Mouse (Mus musculus): ENCODE measurements around the gene Dkkl1. TPM values are rescaled to one million over a fixed set of nuclear protein-coding genes. Genes with fewer than 3 reads are reported as not detected.

The Dkkl1 gene
- polyA plus RNA-seq, 1 experiment from 2014 or later = 2.2 TPM

- Histone ChIP-seq H3K4me2 (ENCODE audit: low read length) (no peak overlapping the region), H3K27me3 (replicated peaks; ENCODE audit: control insufficient read depth, insufficient read depth, low read length) (peaks cover 20% of the 10 kb centered on the region), H3K36me3 (ENCODE audit: control insufficient read depth, insufficient read depth) (no peaks in the 10 kb centered on the region; the same call in 1 of the 2 replicates), H3K9me3 (ENCODE audit: control insufficient read depth, low read length) (no peaks in the 10 kb centered on the region), H3K9ac (replicated peaks; ENCODE audit: low read depth, low read length) (no peak overlapping the region), H3K4me1 (replicated peaks; ENCODE audit: control insufficient read depth, insufficient read depth, low read length) (peaks cover 24% of the 10 kb centered on the region), H3K4me3 (replicated peaks; ENCODE audit: low read length) (no peak overlapping the region), H3K27ac (ENCODE audit: low read length) (no peak overlapping the region)
- WGBS = 83% methylated on average over 3 of the region's 3 CpGs
- no peak for ATAC-seq
Measured at GRCm38 (mm10) chr7:45160866-45161265, 51.1 kb downstream of the Dkkl1 start.

GRCm38 (mm10) chr7:45160316-45160800, 51.6 kb downstream of the Dkkl1 start:
- WGBS = 96% methylated on average over 6 of the region's 6 CpGs
- no peak overlapping the region for H3K9ac ChIP-seq (replicated peaks; ENCODE audit: low read depth, low read length)
- H3K9me3 ChIP-seq (ENCODE audit: control insufficient read depth, low read length) = no peaks in the 10 kb centered on the region
- H3K4me3 ChIP-seq (replicated peaks; ENCODE audit: low read length) = no peak overlapping the region
- H3K27me3 ChIP-seq (replicated peaks; ENCODE audit: control insufficient read depth, insufficient read depth, low read length) = peaks cover 15% of the 10 kb centered on the region
- no peak overlapping the region for H3K27ac ChIP-seq (ENCODE audit: low read length)
- no peak overlapping the region for H3K4me2 ChIP-seq (ENCODE audit: low read length)
- ATAC-seq = no peak
- peaks cover 24% of the 10 kb centered on the region for H3K4me1 ChIP-seq (replicated peaks; ENCODE audit: control insufficient read depth, insufficient read depth, low read length)
- H3K36me3 ChIP-seq (ENCODE audit: control insufficient read depth, insufficient read depth) = no peaks in the 10 kb centered on the region; the same call in 1 of the 2 replicates

- no peak overlapping the region for H3K27ac ChIP-seq (ENCODE audit: low read length)
- no peak overlapping the region for H3K4me2 ChIP-seq (ENCODE audit: low read length)
- no peak overlapping the region for H3K4me3 ChIP-seq (replicated peaks; ENCODE audit: low read length)
- peaks cover 3% of the 10 kb centered on the region; the same call in 1 of the 2 replicates for H3K27me3 ChIP-seq (replicated peaks; ENCODE audit: control insufficient read depth, insufficient read depth, low read length)
- ATAC-seq = no peak
- 97% methylated on average over 6 of the region's 6 CpGs for WGBS
- H3K9ac ChIP-seq (replicated peaks; ENCODE audit: low read depth, low read length) = no peak overlapping the region
- H3K36me3 ChIP-seq (ENCODE audit: control insufficient read depth, insufficient read depth) = no peaks in the 10 kb centered on the region; the same call in 1 of the 2 replicates
- no peaks in the 10 kb centered on the region for H3K9me3 ChIP-seq (ENCODE audit: control insufficient read depth, low read length)
- peaks cover 20% of the 10 kb centered on the region for H3K4me1 ChIP-seq (replicated peaks; ENCODE audit: control insufficient read depth, insufficient read depth, low read length)
Measured at GRCm38 (mm10) chr7:45158991-45159390, 53.0 kb downstream of the Dkkl1 start.

Small RNAs within 50 kb of the gene (microRNA-seq; reads per million reads assigned to microRNA genes)
- not detected for gene Mir7055

Other genes with a start within 250 kb of the Dkkl1 start
- gene Cpt1c, start 237.3 kb downstream of the Dkkl1 start, polyA plus RNA-seq (2015; fragmentation: Nextera tagmentation; extraction: Ambion mirVana) = 49.1 and 63.9 TPM in 2 replicates
- 646 and 707 TPM in 2 replicates for gene Prmt1, start 225.6 kb downstream of the Dkkl1 start, polyA plus RNA-seq (2015; fragmentation: Nextera tagmentation; extraction: Ambion mirVana)
- gene Irf3, start 214.5 kb downstream of the Dkkl1 start, polyA plus RNA-seq (2015; fragmentation: Nextera tagmentation; extraction: Ambion mirVana) = 56.2 and 60.6 TPM in 2 replicates
- gene Bcl2l12, start 213.4 kb downstream of the Dkkl1 start, polyA plus RNA-seq (2015; fragmentation: Nextera tagmentation; extraction: Ambion mirVana) = 15.3 and 16.0 TPM in 2 replicates
- gene Scaf1, start 195.8 kb downstream of the Dkkl1 start, polyA plus RNA-seq (2015; fragmentation: Nextera tagmentation; extraction: Ambion mirVana) = 42.1 and 44.3 TPM in 2 replicates
- gene Rras, start 194.2 kb downstream of the Dkkl1 start, polyA plus RNA-seq (2015; fragmentation: Nextera tagmentation; extraction: Ambion mirVana) = 10.1 and 12.0 TPM in 2 replicates
- 15.2 and 17.3 TPM in 2 replicates for gene Prr12, start 159.3 kb downstream of the Dkkl1 start, polyA plus RNA-seq (2015; fragmentation: Nextera tagmentation; extraction: Ambion mirVana)
- gene Nosip, start 149.7 kb downstream of the Dkkl1 start, polyA plus RNA-seq (2015; fragmentation: Nextera tagmentation; extraction: Ambion mirVana) = 60.8 and 65.7 TPM in 2 replicates
- gene Prrg2, start 149.5 kb downstream of the Dkkl1 start, polyA plus RNA-seq (2015; fragmentation: Nextera tagmentation; extraction: Ambion mirVana) = 13.3 and 13.6 TPM in 2 replicates
- 50.8 and 66.2 TPM in 2 replicates for gene Rcn3, start 119.9 kb downstream of the Dkkl1 start, polyA plus RNA-seq (2015; fragmentation: Nextera tagmentation; extraction: Ambion mirVana)
- gene Fcgrt, start 108.3 kb downstream of the Dkkl1 start, polyA plus RNA-seq (2015; fragmentation: Nextera tagmentation; extraction: Ambion mirVana) = 17.7 and 24.4 TPM in 2 replicates
- gene Rps11, start 87.7 kb downstream of the Dkkl1 start, polyA plus RNA-seq (2015; fragmentation: Nextera tagmentation; extraction: Ambion mirVana) = 860 and 958 TPM in 2 replicates
- 722 and 741 TPM in 2 replicates for gene Rpl13a, start 83.4 kb downstream of the Dkkl1 start, polyA plus RNA-seq (2015; fragmentation: Nextera tagmentation; extraction: Ambion mirVana)
- not detected in 2 replicates for gene Gm45713, start 75.9 kb downstream of the Dkkl1 start, polyA plus RNA-seq (2015; fragmentation: Nextera tagmentation; extraction: Ambion mirVana)
- 1.1 and 1.4 TPM in 2 replicates for gene Flt3l, start 75.7 kb downstream of the Dkkl1 start, polyA plus RNA-seq (2015; fragmentation: Nextera tagmentation; extraction: Ambion mirVana)
- gene Pih1d1, start 57.8 kb downstream of the Dkkl1 start, polyA plus RNA-seq (2015; fragmentation: Nextera tagmentation; extraction: Ambion mirVana) = 84.2 and 90.2 TPM in 2 replicates
- gene Aldh16a1, start 57.6 kb downstream of the Dkkl1 start, polyA plus RNA-seq (2015; fragmentation: Nextera tagmentation; extraction: Ambion mirVana) = 19.3 and 20.9 TPM in 2 replicates
- 20.1 and 22.8 TPM in 2 replicates for gene Slc17a7, start 48.2 kb downstream of the Dkkl1 start, polyA plus RNA-seq (2015; fragmentation: Nextera tagmentation; extraction: Ambion mirVana)
- 0.51 TPM in 1 of 2 replicates, not detected in the other for gene Gfy, start 32.6 kb downstream of the Dkkl1 start, polyA plus RNA-seq (2015; fragmentation: Nextera tagmentation; extraction: Ambion mirVana)
- gene Pth2, start 31.2 kb downstream of the Dkkl1 start, polyA plus RNA-seq (2015; fragmentation: Nextera tagmentation; extraction: Ambion mirVana) = 0.63 TPM in 1 of 2 replicates, not detected in the other
- gene Ccdc155, start 7.3 kb downstream of the Dkkl1 start, polyA plus RNA-seq (2015; fragmentation: Nextera tagmentation; extraction: Ambion mirVana) = 0.58 and 0.95 TPM in 2 replicates
- gene Tead2, start 3.6 kb upstream of the Dkkl1 start, polyA plus RNA-seq (2015; fragmentation: Nextera tagmentation; extraction: Ambion mirVana) = 73.1 and 79.5 TPM in 2 replicates
- 1.5 and 1.6 TPM in 2 replicates for gene Cd37, start 27.0 kb upstream of the Dkkl1 start, polyA plus RNA-seq (2015; fragmentation: Nextera tagmentation; extraction: Ambion mirVana)
- 0.30 and 0.47 TPM in 2 replicates for gene Slc6a16, start 28.9 kb upstream of the Dkkl1 start, polyA plus RNA-seq (2015; fragmentation: Nextera tagmentation; extraction: Ambion mirVana)
- gene Slc6a21, start 65.4 kb upstream of the Dkkl1 start, polyA plus RNA-seq (2015; fragmentation: Nextera tagmentation; extraction: Ambion mirVana) = not detected in 2 replicates
- 8.2 and 10.1 TPM in 2 replicates for gene Trpm4, start 121.6 kb upstream of the Dkkl1 start, polyA plus RNA-seq (2015; fragmentation: Nextera tagmentation; extraction: Ambion mirVana)
- gene Hrc, start 123.1 kb upstream of the Dkkl1 start, polyA plus RNA-seq (2015; fragmentation: Nextera tagmentation; extraction: Ambion mirVana) = 0.60 TPM in 1 of 2 replicates, not detected in the other
- 16.1 and 19.7 TPM in 2 replicates for gene Ppfia3, start 154.9 kb upstream of the Dkkl1 start, polyA plus RNA-seq (2015; fragmentation: Nextera tagmentation; extraction: Ambion mirVana)
- 6.1 and 18.5 TPM in 2 replicates for gene Lin7b, start 158.4 kb upstream of the Dkkl1 start, polyA plus RNA-seq (2015; fragmentation: Nextera tagmentation; extraction: Ambion mirVana)
- gene Snrnp70, start 183.6 kb upstream of the Dkkl1 start, polyA plus RNA-seq (2015; fragmentation: Nextera tagmentation; extraction: Ambion mirVana) = 206 and 215 TPM in 2 replicates
- not detected in 2 replicates for gene Kcna7, start 193.5 kb upstream of the Dkkl1 start, polyA plus RNA-seq (2015; fragmentation: Nextera tagmentation; extraction: Ambion mirVana)
- 0.10 TPM in 1 of 2 replicates, not detected in the other for gene Ntf5, start 201.5 kb upstream of the Dkkl1 start, polyA plus RNA-seq (2015; fragmentation: Nextera tagmentation; extraction: Ambion mirVana)
- gene Lhb, start 208.7 kb upstream of the Dkkl1 start, polyA plus RNA-seq (2015; fragmentation: Nextera tagmentation; extraction: Ambion mirVana) = 0.44 and 0.65 TPM in 2 replicates
- 19.9 and 21.6 TPM in 2 replicates for gene Gys1, start 222.7 kb upstream of the Dkkl1 start, polyA plus RNA-seq (2015; fragmentation: Nextera tagmentation; extraction: Ambion mirVana)
- 137 and 147 TPM in 2 replicates for gene Ruvbl2, start 225.9 kb upstream of the Dkkl1 start, polyA plus RNA-seq (2015; fragmentation: Nextera tagmentation; extraction: Ambion mirVana)
- gene Ftl1, start 247.7 kb upstream of the Dkkl1 start, polyA plus RNA-seq (2015; fragmentation: Nextera tagmentation; extraction: Ambion mirVana) = 5,701 and 5,899 TPM in 2 replicates